8 mouse cellular contexts compared by ENCODE assay signal in the genomic region with DNA sequence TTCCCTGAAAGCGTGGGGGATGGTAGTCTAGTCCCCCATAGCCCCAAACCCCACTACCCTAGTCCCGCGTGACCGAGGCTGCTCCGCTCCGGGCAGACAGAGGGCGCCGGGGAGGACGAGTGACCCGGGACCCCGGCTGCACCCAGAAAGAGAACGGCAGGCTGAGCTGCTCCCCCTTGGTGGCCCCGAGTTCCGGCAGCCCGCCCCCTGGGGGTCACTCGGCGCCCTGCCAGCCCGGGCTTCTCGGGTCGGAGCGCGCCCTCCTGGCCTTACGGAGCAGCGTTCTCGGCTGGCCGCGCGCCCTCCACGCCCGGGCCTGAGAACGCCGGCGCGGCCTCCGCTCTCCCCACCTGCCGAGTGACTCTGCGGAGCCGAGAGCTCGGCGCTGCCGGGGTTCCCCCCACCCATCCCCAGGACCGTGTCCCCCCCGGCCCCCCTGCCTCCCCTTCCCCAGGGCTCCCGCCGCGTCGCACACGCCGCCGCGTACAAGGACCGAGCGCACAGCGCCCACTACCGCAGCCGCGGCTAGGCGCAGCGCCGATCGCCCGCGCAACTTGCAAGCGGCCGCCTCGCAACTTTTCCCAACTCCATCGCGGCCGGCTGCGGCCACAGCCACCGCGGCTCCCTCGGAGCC. TPM values are rescaled to one million over a fixed set of nuclear protein-coding genes. Genes with fewer than 3 reads are reported as not detected.
DNase-seq lines count a peak whose midpoint lies in the region; ATAC-seq and TF ChIP-seq lines count a peak whose summit lies in the region.

No protein-coding gene starts in this region.

- TF ChIP-seq EP300 in lung, postnatal 0 days (IDR thresholded peaks at IDR 0.05) = no peak

- DNase-seq in 3134 (ENCODE audit: extremely low read depth, insufficient read length, low spot score) = peak; percentile 75
- DNase-seq in NIH3T3 (ENCODE audit: low read depth) = peak; percentile 80
- DNase-seq in embryonic facial prominence, embryonic 10.5 days (ENCODE audit: low spot score) = peak; percentile 91
- DNase-seq in kidney, adult 9 months = peak; percentile 76
- DNase-seq in lung, postnatal 0 days (ENCODE audit: low spot score) = peak; percentile 81
- peak; percentile 19 to 61 for DNase-seq in spleen, postnatal 10 days (ENCODE audit: low spot score in 2 of 2)
- DNase-seq in layer of hippocampus, adult 11-12 months (ENCODE audit: low spot score) = no peak

- no peaks in the 10 kb centered on the region for H3K9me3 ChIP-seq in embryonic facial prominence, embryonic 10.5 days
- no peaks in the 10 kb centered on the region for H3K9me3 ChIP-seq in heart, embryonic 11.5 days (replicated peaks; ENCODE audit: control insufficient read depth, low read length)
- H3K9me3 ChIP-seq in lung, postnatal 0 days (ENCODE audit: low read length) = no peaks in the 10 kb centered on the region

- ATAC-seq in heart, embryonic 11.5 days (replicated peaks; ENCODE audit: insufficient number of reproducible peaks, low FRiP score, low TSS enrichment) = peak; percentile 82
- peak; percentile 52 for ATAC-seq in lung, postnatal 0 days

- peak overlapping the region; percentile 81 for H3K9ac ChIP-seq in heart, embryonic 11.5 days (ENCODE audit: low read depth, low read length)
- peak overlapping the region; percentile 68 for H3K9ac ChIP-seq in lung, postnatal 0 days (replicated peaks; ENCODE audit: low read depth)

- peak overlapping the region; percentile 81 for H3K4me3 ChIP-seq in embryonic facial prominence, embryonic 10.5 days
- peak overlapping the region; percentile 68 for H3K4me3 ChIP-seq in heart, embryonic 11.5 days (ENCODE audit: low read depth, low read length)
- peak overlapping the region; percentile 73 for H3K4me3 ChIP-seq in lung, postnatal 0 days (ENCODE audit: low read depth, low read length)

- H3K27ac ChIP-seq in embryonic facial prominence, embryonic 10.5 days (replicated peaks) = peak overlapping the region; percentile 98
- H3K27ac ChIP-seq in heart, embryonic 11.5 days (ENCODE audit: low read depth, low read length) = peak overlapping the region; percentile 95
- H3K27ac ChIP-seq in lung, postnatal 0 days (ENCODE audit: low read length) = peak overlapping the region; percentile 95

- H3K4me2 ChIP-seq in heart, embryonic 11.5 days = peak overlapping the region; percentile 94
- peak overlapping the region; percentile 93 for H3K4me2 ChIP-seq in lung, postnatal 0 days (replicated peaks; ENCODE audit: low read depth, low read length)

- H3K4me1 ChIP-seq in embryonic facial prominence, embryonic 10.5 days = peaks cover 93% of the 10 kb centered on the region
- H3K4me1 ChIP-seq in heart, embryonic 11.5 days (ENCODE audit: control insufficient read depth, insufficient read depth, low read length) = peaks cover 17% of the 10 kb centered on the region
- H3K4me1 ChIP-seq in lung, postnatal 0 days (ENCODE audit: insufficient read depth, low read depth, low read length) = no peaks in the 10 kb centered on the region

- H3K36me3 ChIP-seq in embryonic facial prominence, embryonic 10.5 days (replicated peaks) = no peaks in the 10 kb centered on the region
- no peaks in the 10 kb centered on the region for H3K36me3 ChIP-seq in heart, embryonic 11.5 days (ENCODE audit: control insufficient read depth, insufficient read depth, low read length)
- H3K36me3 ChIP-seq in lung, postnatal 0 days (ENCODE audit: insufficient read depth, low read length) = no peaks in the 10 kb centered on the region

- under 1% methylated on average over 73 of the region's 73 CpGs for WGBS in embryonic facial prominence, embryonic 10.5 days
- WGBS in heart, embryonic 11.5 days (ENCODE audit: insufficient replicate concordance) = under 1% methylated on average over 48 of the region's 73 CpGs
- 0% methylated on average over 18 of the region's 73 CpGs for WGBS in lung, postnatal 0 days

- peaks cover 63% of the 10 kb centered on the region for H3K27me3 ChIP-seq in embryonic facial prominence, embryonic 10.5 days (replicated peaks; ENCODE audit: low read depth, poor library complexity, severe bottlenecking)
- peaks cover 30% of the 10 kb centered on the region for H3K27me3 ChIP-seq in heart, embryonic 11.5 days (ENCODE audit: control insufficient read depth, insufficient read depth, low read length)
- H3K27me3 ChIP-seq in lung, postnatal 0 days (replicated peaks; ENCODE audit: insufficient read depth, low read length) = 0 out of 2 replicates have a peak, but pooled peaks cover 11% of the 10 kb centered on the region

- peak; percentile 68 for TF ChIP-seq CTCF in lung, postnatal 0 days (IDR thresholded peaks at IDR 0.05)

RNA-seq across cellular contexts. Expression of a gene that starts 39.4 kb away (rescaled TPM):
- polyA plus RNA-seq in embryonic facial prominence, embryonic 10.5 days (2016; fragmentation: Nextera tagmentation; extraction: Ambion mirVana) = 52.0 and 53.0 TPM in 2 replicates
- 41.8 and 42.5 TPM in 2 replicates for polyA plus RNA-seq in heart, embryonic 11.5 days (2014; fragmentation: Nextera tagmentation; extraction: Ambion mirVana)
- polyA plus RNA-seq in lung, postnatal 0 days (2015; fragmentation: Nextera tagmentation; extraction: Ambion mirVana) = 22.4 and 29.5 TPM in 2 replicates
